Mouse (Mus musculus) lung, adult 2 months (tissue): ENCODE results near the gene Atp8a2.

Experiments used
- CTCF ChIP-seq: fragments of 200-500 bp; IDR thresholded peaks from 2 replicates; pipeline ENCODE4 v1.5.1; 2011; ENCODE audit warnings: mild to moderate bottlenecking, low read length, control low read depth; ENCODE audit not compliant: insufficient read depth
- POLR2A ChIP-seq: fragments of 200-500 bp; IDR thresholded peaks from 2 replicates; pipeline ENCODE4 v1.6.1; 2011; ENCODE audit warnings: low read depth, mild to moderate bottlenecking, control low read depth, low read length, borderline replicate concordance; ENCODE audit errors: extremely low read depth

- TF ChIP-seq CTCF: no peak
- no peak for TF ChIP-seq POLR2A
Measured at GRCm38 (mm10) chr14:59692164-59692563, 504.8 kb downstream of the Atp8a2 start.
